Mouse (Mus musculus) hindbrain, postnatal 0 days (tissue): ENCODE data around the gene Anapc11. TPM values are rescaled to one million over a fixed set of nuclear protein-coding genes. Genes with fewer than 3 reads are reported as not detected.

Experiments used
- ATAC-seq: fragments of 200-750 bp; cut with Nextera tagmentation; 2 replicates; pipeline ENCODE4 v1.8.0; 2017; ENCODE audit warnings: mild to moderate bottlenecking, moderate TSS enrichment, moderate library complexity
- DNase-seq: peaks from one replicate; pipeline ENCODE4 v3.0.0-alpha.2; 2015; ENCODE audit warnings: low spot score
- H3K27ac ChIP-seq: fragments of 300-500 bp; sonication (generic); 2 replicates; pipeline ENCODE4 v1.5.1; 2014; ENCODE audit warnings: mild to moderate bottlenecking
- H3K27me3 ChIP-seq: fragments of 300-500 bp; sonication (generic); 2 replicates; pipeline ENCODE4 v1.6.1; 2014; ENCODE audit warnings: low read length, mixed read lengths; ENCODE audit not compliant: insufficient read depth
- H3K36me3 ChIP-seq: fragments of 300-500 bp; sonication (generic); 2 replicates; pipeline ENCODE4 v1.6.1; 2014; ENCODE audit warnings: low read length, mixed read lengths; ENCODE audit not compliant: insufficient read depth
- H3K4me1 ChIP-seq: fragments of 300-500 bp; sonication (generic); 2 replicates; pipeline ENCODE4 v1.6.1; 2014; ENCODE audit warnings: antibody characterized with exemption, low read length, mixed read lengths; ENCODE audit not compliant: insufficient read depth
- H3K4me2 ChIP-seq: fragments of 300-500 bp; sonication (generic); 2 replicates; pipeline ENCODE4 v1.6.1; 2014; ENCODE audit warnings: low read depth, mild to moderate bottlenecking, low read length, moderate library complexity, mixed read lengths
- H3K4me3 ChIP-seq: fragments of 300-500 bp; sonication (generic); 2 replicates; pipeline ENCODE4 v1.5.1; 2014; ENCODE audit warnings: low read length
- H3K9ac ChIP-seq: fragments of 300-500 bp; sonication (generic); replicated peaks from 2 replicates; pipeline ENCODE4 v1.6.1; 2014; ENCODE audit warnings: mild to moderate bottlenecking, low read length, moderate library complexity, mixed read lengths
- H3K9me3 ChIP-seq: fragments of 300-500 bp; sonication (generic); 2 replicates; pipeline ENCODE4 v1.6.1; 2016; ENCODE audit warnings: low read length, mixed read lengths
- CTCF ChIP-seq: IDR thresholded peaks from 2 replicates; pipeline ENCODE4 v1.5.1; 2016; ENCODE audit warnings: antibody characterized with exemption, control low read depth, low read depth
- WGBS: fragments of 180-500 bp; shearing (Covaris S2); extraction: QIAGEN DNeasy Blood & Tissue Kit; methylation state at CpG from one replicate; pipeline ENCODE4 v1.1.7; 2014; 5-methylcytosine and 5-hydroxymethylcytosine counted together
- polyA plus RNA-seq: library from polyadenylated mRNA; unstranded; fragments of >200 nt; fragmentation: Nextera tagmentation; extraction: Ambion mirVana; gene quantifications from 2 replicates; pipeline ENCODE4 v1.2.1, GENCODE M21; 2015
- total RNA-seq: library from RNA; depleted of rRNA; stranded (reverse); fragments of >200 nt; gene quantifications from 2 replicates; pipeline ENCODE4 v1.2.3, GENCODE M21; 2014

Gene Anapc11
- total and polyA plus RNA-seq, 2 experiments from 2014 or later: 39.6 to 198 TPM

DNA sequence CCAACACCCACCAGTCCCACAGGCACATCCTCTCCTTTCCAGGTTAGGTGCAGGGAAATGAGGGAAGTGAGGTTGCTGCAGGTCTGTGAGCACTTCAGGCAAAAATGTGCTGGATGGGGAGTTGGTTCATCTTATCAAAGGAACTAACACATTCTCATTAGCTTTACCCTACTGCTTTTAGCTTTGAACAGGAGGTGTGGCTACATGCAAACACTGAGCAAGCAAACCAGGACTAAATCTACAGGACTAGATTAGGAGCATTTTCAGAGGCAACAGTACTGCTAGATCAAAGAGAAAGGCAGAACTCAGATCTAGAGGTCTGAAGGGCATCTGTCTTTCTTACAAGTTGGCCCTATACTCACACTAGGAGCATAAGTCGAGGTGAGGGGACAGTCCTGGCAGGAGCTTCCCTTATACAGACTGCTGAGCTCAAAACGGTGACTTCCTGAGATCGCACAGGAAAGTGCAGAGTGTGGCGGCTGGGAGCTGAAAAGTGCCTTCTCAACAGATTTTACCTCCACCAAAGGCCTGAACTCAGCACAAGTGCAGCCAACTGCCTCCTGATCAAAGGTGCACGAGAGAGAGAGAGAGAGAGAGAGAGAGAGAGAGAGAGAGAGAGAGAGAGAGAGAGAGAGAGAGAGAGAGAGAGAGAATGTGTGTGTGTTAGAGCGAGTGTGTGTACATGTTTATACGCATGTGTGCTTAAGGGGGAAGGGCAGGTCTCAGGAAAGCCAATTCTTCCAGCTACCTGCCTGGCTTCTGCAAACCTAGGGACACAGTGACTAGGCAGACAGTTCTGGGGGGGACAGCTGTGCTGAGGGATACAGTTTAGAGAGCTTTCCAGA lies 32.9 kb downstream of the Anapc11 start:
- no peak overlapping the region for H3K4me3 ChIP-seq
- WGBS: 48% methylated on average over 6 of the region's 7 CpGs
- H3K9ac ChIP-seq: no peak overlapping the region; the same call in 1 of the 2 replicates
- TF ChIP-seq CTCF: no peak
- no peak for ATAC-seq
- H3K9me3 ChIP-seq: no peaks in the 10 kb centered on the region
- no peaks in the 10 kb centered on the region for H3K27me3 ChIP-seq
- no peak for DNase-seq
- H3K27ac ChIP-seq: peak overlapping the region; percentile 41
- 0 out of 2 replicates have a peak, but pooled peaks cover 5% of the 10 kb centered on the region for H3K36me3 ChIP-seq
- H3K4me2 ChIP-seq: peak overlapping the region; percentile 96
- peaks cover 17% of the 10 kb centered on the region for H3K4me1 ChIP-seq

DNA sequence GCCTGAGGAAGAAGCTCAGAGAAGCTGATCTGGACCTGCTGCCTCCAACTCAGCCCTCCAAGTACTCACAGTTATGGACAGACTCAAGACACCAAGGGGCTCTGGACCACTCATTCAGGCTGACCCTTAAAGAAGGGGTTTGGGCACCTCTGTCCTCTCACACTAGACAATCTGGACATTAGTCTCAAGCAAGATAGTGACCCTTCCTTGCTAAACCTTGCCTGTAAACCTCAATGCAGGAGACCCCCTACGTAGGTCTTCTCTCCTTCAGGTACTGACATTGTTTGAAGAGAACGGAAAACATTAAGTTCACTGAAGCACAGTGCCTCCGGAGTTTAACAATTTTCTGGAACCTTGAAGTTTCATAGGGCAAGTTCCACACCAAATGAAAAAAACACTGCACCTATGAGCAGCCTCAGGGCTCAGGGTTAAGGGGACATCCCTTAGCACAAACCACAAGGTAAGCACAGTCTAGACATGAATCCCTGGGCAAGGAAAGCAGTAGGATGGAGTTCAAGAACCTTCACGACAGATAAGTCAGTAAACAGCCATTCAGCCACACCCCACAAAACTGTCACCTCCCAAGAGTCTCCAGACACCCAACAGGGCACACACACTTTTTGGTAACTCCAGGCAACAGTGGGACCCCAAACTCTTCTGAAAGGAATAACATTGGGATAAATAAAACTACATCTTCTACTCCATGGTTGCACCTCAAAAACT lies 33.7 kb downstream of the Anapc11 start:
- Histone ChIP-seq H3K4me2 (peak overlapping the region; percentile 96), H3K36me3 (0 out of 2 replicates have a peak, but pooled peaks cover 4% of the 10 kb centered on the region), H3K27me3 (no peaks in the 10 kb centered on the region), H3K9ac (peak overlapping the region; percentile 88), H3K4me3 (peak overlapping the region; percentile 92), H3K4me1 (peaks cover 17% of the 10 kb centered on the region), H3K9me3 (no peaks in the 10 kb centered on the region), H3K27ac (peak overlapping the region; percentile 88)
- DNase-seq (no peak), ATAC-seq (no peak)
- 62% methylated on average over 4 of the region's 4 CpGs for WGBS
- no peak for TF ChIP-seq CTCF

DNA sequence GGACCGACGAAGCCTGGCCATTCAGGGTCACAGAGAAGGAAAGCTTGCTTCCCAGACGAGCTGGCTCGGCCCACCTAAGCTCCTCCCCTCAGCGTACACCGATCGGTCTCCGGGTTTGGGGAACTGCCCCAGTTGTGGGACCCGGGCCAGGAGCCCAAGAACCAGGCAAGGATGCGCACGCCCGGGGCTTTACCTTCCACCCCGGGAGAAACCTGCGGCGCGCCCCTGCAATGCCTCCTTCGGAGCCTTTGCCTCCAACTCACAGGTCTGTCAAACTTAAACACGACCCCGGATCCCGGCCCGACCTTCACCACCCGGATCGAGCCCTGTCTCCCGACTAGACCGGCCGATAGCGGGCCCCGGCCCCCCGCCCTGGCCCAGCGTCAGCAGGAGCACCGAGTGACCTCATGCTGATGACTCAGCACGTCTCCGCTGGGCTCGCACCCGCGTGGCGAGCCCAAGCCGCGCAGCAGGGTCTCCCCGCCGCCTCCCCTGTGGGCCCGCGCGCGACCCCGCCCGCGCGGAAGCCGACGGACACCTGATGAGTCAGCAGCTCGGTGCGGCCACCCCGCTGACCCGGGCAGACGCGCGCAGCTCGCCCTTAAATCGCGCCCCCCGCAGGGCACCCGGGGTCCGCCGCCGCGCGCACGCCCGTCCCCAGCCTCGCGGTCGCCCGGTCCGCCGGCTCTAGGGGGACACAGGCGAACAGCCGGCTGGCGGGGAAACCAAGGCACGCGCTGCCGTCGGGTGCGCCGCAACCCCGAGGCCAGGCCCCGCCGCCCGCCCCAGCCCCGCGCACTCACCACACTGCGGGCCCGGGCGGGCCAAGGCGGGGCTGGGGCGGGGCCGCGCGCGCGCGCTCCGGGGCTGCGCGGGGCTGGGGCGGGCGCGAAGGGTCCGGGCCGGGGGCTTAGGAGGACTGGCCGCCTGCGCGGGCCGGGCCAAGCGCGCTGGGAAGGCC lies 34.6 kb downstream of the Anapc11 start:
- H3K27me3 ChIP-seq: no peaks in the 10 kb centered on the region
- peak overlapping the region; percentile 88 for H3K27ac ChIP-seq
- peak; percentile 68 for DNase-seq
- H3K4me3 ChIP-seq: peak overlapping the region; percentile 92
- H3K4me1 ChIP-seq: peaks cover 17% of the 10 kb centered on the region
- no peaks in the 10 kb centered on the region for H3K9me3 ChIP-seq
- peak; percentile 76 for ATAC-seq
- under 1% methylated on average over 103 of the region's 116 CpGs for WGBS
- peak overlapping the region; percentile 96 for H3K4me2 ChIP-seq
- no peak for TF ChIP-seq CTCF
- H3K36me3 ChIP-seq: no peaks in the 10 kb centered on the region
- H3K9ac ChIP-seq: peak overlapping the region; percentile 88

DNA sequence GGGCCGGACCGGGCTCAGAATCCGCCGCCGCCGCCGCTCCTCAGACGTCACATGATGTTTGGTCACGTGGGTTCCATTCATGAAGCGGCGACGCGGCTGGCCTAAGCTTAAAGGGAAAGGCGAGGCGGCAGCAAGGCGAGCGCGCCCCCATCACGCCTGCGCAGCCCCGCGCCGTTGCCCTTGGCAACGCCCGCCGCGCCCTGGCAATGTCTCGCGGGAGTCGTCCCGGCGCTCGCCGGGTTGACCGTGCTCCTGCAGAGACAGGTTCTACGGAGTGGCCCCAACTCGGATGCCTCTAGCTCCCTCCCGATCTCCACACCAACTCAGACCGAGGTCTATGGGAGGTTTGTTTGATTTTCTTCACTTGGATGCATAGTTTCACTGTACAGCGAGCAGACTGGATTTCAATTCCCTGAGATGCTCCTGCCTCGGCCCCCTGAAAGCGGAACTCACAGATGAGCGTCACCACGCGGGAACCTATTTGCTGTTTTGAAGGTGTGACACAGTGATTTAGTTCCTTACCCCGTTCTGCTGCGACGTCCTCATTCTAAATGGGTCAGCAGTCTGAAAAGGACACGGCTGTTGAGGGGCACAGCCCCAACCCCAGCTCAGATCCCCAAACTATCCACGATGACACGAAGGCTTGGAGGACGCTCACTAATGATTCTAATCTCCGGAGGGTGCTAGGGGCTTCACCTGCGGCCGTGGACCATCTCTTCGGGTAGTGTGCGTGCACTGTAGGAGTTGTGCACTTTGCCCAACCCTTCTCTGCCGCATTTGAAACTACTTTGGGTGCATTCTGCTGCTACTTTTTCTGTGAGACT lies 35.5 kb downstream of the Anapc11 start, which contains the start of gene Mafg:
Gene Mafg (minus strand): TSS at position 81 of the 824 bp plus-strand sequence.
- Histone ChIP-seq H3K4me3 (peak within 1 kb of the TSS; percentile 92), H3K36me3 (no peaks in the 10 kb centered on the region), H3K9ac (peak within 1 kb of the TSS; percentile 88), H3K4me1 (peaks cover 17% of the 10 kb centered on the region), H3K27me3 (no peaks in the 10 kb centered on the region), H3K27ac (peak within 1 kb of the TSS; percentile 88), H3K4me2 (peak within 1 kb of the TSS; percentile 96), H3K9me3 (no peaks in the 10 kb centered on the region)
- ATAC-seq (peak; percentile 94), DNase-seq (peak; percentile 98)
- TF ChIP-seq CTCF: no peak
- 12% methylated on average over 58 of the region's 58 CpGs for WGBS

DNA sequence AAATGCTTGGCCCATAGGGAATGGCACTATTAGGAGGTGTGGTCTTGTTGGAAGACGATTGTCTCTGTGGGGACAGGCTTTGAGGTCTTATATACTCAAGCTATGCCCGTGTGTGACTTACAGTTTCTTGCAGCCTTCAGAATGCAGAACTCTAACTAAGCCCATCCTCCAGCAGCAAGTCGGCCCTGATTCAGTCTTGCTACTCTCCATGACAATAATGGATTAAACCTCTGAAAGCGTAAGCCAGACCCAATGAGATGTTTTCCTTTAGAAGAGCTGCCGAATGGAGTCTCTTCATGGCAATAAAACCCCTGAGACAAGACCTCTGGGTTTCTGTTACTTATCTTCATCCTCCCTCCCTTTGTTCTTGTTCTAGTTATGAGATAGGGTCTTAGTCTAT lies 36.6 kb downstream of the Anapc11 start:
- H3K36me3 ChIP-seq: no peaks in the 10 kb centered on the region
- no peak for TF ChIP-seq CTCF
- WGBS: 88% methylated on average over 5 of the region's 5 CpGs
- H3K4me1 ChIP-seq: peaks cover 17% of the 10 kb centered on the region
- no peaks in the 10 kb centered on the region for H3K9me3 ChIP-seq
- no peak overlapping the region for H3K4me3 ChIP-seq
- H3K9ac ChIP-seq: no peak overlapping the region
- H3K27ac ChIP-seq: no peak overlapping the region
- no peak for DNase-seq
- H3K27me3 ChIP-seq: no peaks in the 10 kb centered on the region
- no peak for ATAC-seq
- H3K4me2 ChIP-seq: no peak overlapping the region
